Mouse (Mus musculus): ENCODE results near the gene Vmp1. TPM values are rescaled to one million over a fixed set of nuclear protein-coding genes. Genes with fewer than 3 reads are reported as not detected.

The Vmp1 gene
- polyA plus RNA-seq, 1 experiment from 2014 or later = 97.9 TPM

- Histone ChIP-seq H3K27me3 (ENCODE audit: low read depth, poor library complexity, severe bottlenecking) (no peaks in the 10 kb centered on the region), H3K4me1 (no peaks in the 10 kb centered on the region), H3K9me3 (replicated peaks) (no peaks in the 10 kb centered on the region), H3K36me3 (peaks cover 20% of the 10 kb centered on the region), H3K4me3 (no peak overlapping the region), H3K27ac (no peak overlapping the region)
- no peak for DNase-seq (ENCODE audit: low spot score)
- WGBS = 64% methylated on average over 3 of the region's 3 CpGs
These were observed 81.5 kb downstream of the Vmp1 start for GRCm38 (mm10) chr11:86602116-86602515.

GRCm38 (mm10) chr11:86600209-86600557 lies 83.5 kb downstream of the Vmp1 start:
- Histone ChIP-seq H3K9me3 (replicated peaks) (no peaks in the 10 kb centered on the region), H3K4me3 (no peak overlapping the region), H3K4me1 (no peaks in the 10 kb centered on the region), H3K27ac (no peak overlapping the region), H3K27me3 (ENCODE audit: low read depth, poor library complexity, severe bottlenecking) (no peaks in the 10 kb centered on the region), H3K36me3 (peaks cover 7% of the 10 kb centered on the region; the same call in 1 of the 2 replicates)
- 83% methylated on average over 7 of the region's 7 CpGs for WGBS
- no peak for DNase-seq (ENCODE audit: low spot score)

GRCm38 (mm10) chr11:86599378-86600208 lies 84.0 kb downstream of the Vmp1 start:
- Histone ChIP-seq H3K4me1 (no peaks in the 10 kb centered on the region), H3K27me3 (ENCODE audit: low read depth, poor library complexity, severe bottlenecking) (no peaks in the 10 kb centered on the region), H3K36me3 (peaks cover 7% of the 10 kb centered on the region; the same call in 1 of the 2 replicates), H3K9me3 (replicated peaks) (no peaks in the 10 kb centered on the region), H3K4me3 (no peak overlapping the region), H3K27ac (no peak overlapping the region)
- WGBS = 79% methylated on average over 4 of the region's 4 CpGs
- DNase-seq (ENCODE audit: low spot score) = no peak

GRCm38 (mm10) chr11:86598572-86598971 lies 85.1 kb downstream of the Vmp1 start:
- no peaks in the 10 kb centered on the region for H3K9me3 ChIP-seq (replicated peaks)
- DNase-seq (ENCODE audit: low spot score) = no peak
- H3K36me3 ChIP-seq = peaks cover 7% of the 10 kb centered on the region; the same call in 1 of the 2 replicates
- 85% methylated on average over 1 of the region's 1 CpGs for WGBS
- no peaks in the 10 kb centered on the region for H3K4me1 ChIP-seq
- no peak overlapping the region for H3K4me3 ChIP-seq
- no peak overlapping the region for H3K27ac ChIP-seq
- no peaks in the 10 kb centered on the region for H3K27me3 ChIP-seq (ENCODE audit: low read depth, poor library complexity, severe bottlenecking)

GRCm38 (mm10) chr11:86598154-86598553 lies 85.5 kb downstream of the Vmp1 start:
- no peak overlapping the region for H3K27ac ChIP-seq
- 90% methylated on average over 5 of the region's 5 CpGs for WGBS
- H3K27me3 ChIP-seq (ENCODE audit: low read depth, poor library complexity, severe bottlenecking) = no peaks in the 10 kb centered on the region
- H3K4me1 ChIP-seq = peaks cover 2% of the 10 kb centered on the region; the same call in 1 of the 2 replicates
- H3K4me3 ChIP-seq = no peak overlapping the region
- H3K36me3 ChIP-seq = peaks cover 7% of the 10 kb centered on the region; the same call in 1 of the 2 replicates
- H3K9me3 ChIP-seq (replicated peaks) = no peaks in the 10 kb centered on the region
- DNase-seq (ENCODE audit: low spot score) = no peak

- WGBS = 94% methylated on average over 3 of the region's 3 CpGs
- no peaks in the 10 kb centered on the region for H3K9me3 ChIP-seq (replicated peaks)
- DNase-seq (ENCODE audit: low spot score) = no peak
These were observed 86.7 kb downstream of the Vmp1 start for GRCm38 (mm10) chr11:86596976-86597375.

GRCm38 (mm10) chr11:86596187-86596960 lies 87.3 kb downstream of the Vmp1 start:
- Histone ChIP-seq H3K4me1 (peaks cover 5% of the 10 kb centered on the region; the same call in 1 of the 2 replicates), H3K27me3 (ENCODE audit: low read depth, poor library complexity, severe bottlenecking) (no peaks in the 10 kb centered on the region), H3K27ac (no peak overlapping the region), H3K9me3 (replicated peaks) (no peaks in the 10 kb centered on the region), H3K4me3 (no peak overlapping the region), H3K36me3 (peaks cover 8% of the 10 kb centered on the region)
- DNase-seq (ENCODE audit: low spot score) = no peak
- WGBS = 86% methylated on average over 7 of the region's 7 CpGs

More at GRCm38 (mm10) chr11:86596976-86597375, 86.7 kb downstream of the Vmp1 start:
- no peak overlapping the region for H3K27ac ChIP-seq
- peaks cover 5% of the 10 kb centered on the region; the same call in 1 of the 2 replicates for H3K4me1 ChIP-seq
- H3K36me3 ChIP-seq = peaks cover 6% of the 10 kb centered on the region
- no peak overlapping the region for H3K4me3 ChIP-seq
- no peaks in the 10 kb centered on the region for H3K27me3 ChIP-seq (ENCODE audit: low read depth, poor library complexity, severe bottlenecking)

GRCm38 (mm10) chr11:86595366-86595765 lies 88.3 kb downstream of the Vmp1 start:
- Histone ChIP-seq H3K36me3 (peaks cover 8% of the 10 kb centered on the region), H3K9me3 (replicated peaks) (no peaks in the 10 kb centered on the region), H3K27ac (no peak overlapping the region), H3K4me1 (peaks cover 5% of the 10 kb centered on the region; the same call in 1 of the 2 replicates), H3K27me3 (ENCODE audit: low read depth, poor library complexity, severe bottlenecking) (no peaks in the 10 kb centered on the region), H3K4me3 (no peak overlapping the region)
- no peak for DNase-seq (ENCODE audit: low spot score)
- WGBS = 94% methylated on average over 6 of the region's 6 CpGs

- Histone ChIP-seq H3K4me3 (no peak overlapping the region), H3K4me1 (peaks cover 5% of the 10 kb centered on the region; the same call in 1 of the 2 replicates), H3K27me3 (ENCODE audit: low read depth, poor library complexity, severe bottlenecking) (no peaks in the 10 kb centered on the region), H3K36me3 (peaks cover 4% of the 10 kb centered on the region; the same call in 1 of the 2 replicates), H3K27ac (no peak overlapping the region), H3K9me3 (replicated peaks) (no peaks in the 10 kb centered on the region)
- DNase-seq (ENCODE audit: low spot score) = no peak
- WGBS = 84% methylated on average over 6 of the region's 6 CpGs
These were observed 89.3 kb downstream of the Vmp1 start for GRCm38 (mm10) chr11:86594188-86594876.

- Histone ChIP-seq H3K4me1 (peaks cover 5% of the 10 kb centered on the region; the same call in 1 of the 2 replicates), H3K27ac (no peak overlapping the region), H3K27me3 (ENCODE audit: low read depth, poor library complexity, severe bottlenecking) (no peaks in the 10 kb centered on the region), H3K9me3 (replicated peaks) (no peaks in the 10 kb centered on the region), H3K36me3 (peaks cover 4% of the 10 kb centered on the region; the same call in 1 of the 2 replicates), H3K4me3 (no peak overlapping the region)
- WGBS = 92% methylated on average over 5 of the region's 5 CpGs
- DNase-seq (ENCODE audit: low spot score) = no peak
These were observed 90.2 kb downstream of the Vmp1 start for GRCm38 (mm10) chr11:86593443-86593842.

GRCm38 (mm10) chr11:86592993-86593392 lies 90.6 kb downstream of the Vmp1 start:
- Histone ChIP-seq H3K36me3 (peaks cover 4% of the 10 kb centered on the region; the same call in 1 of the 2 replicates), H3K9me3 (replicated peaks) (no peaks in the 10 kb centered on the region), H3K4me1 (peaks cover 7% of the 10 kb centered on the region), H3K4me3 (no peak overlapping the region), H3K27me3 (ENCODE audit: low read depth, poor library complexity, severe bottlenecking) (no peaks in the 10 kb centered on the region), H3K27ac (no peak overlapping the region)
- 42% methylated on average over 3 of the region's 3 CpGs for WGBS
- no peak for DNase-seq (ENCODE audit: low spot score)

GRCm38 (mm10) chr11:86591931-86592616 lies 91.6 kb downstream of the Vmp1 start:
- no peak for DNase-seq (ENCODE audit: low spot score)
- Histone ChIP-seq H3K27me3 (ENCODE audit: low read depth, poor library complexity, severe bottlenecking) (no peaks in the 10 kb centered on the region), H3K27ac (no peak overlapping the region), H3K4me1 (peaks cover 16% of the 10 kb centered on the region), H3K9me3 (replicated peaks) (no peaks in the 10 kb centered on the region), H3K36me3 (peaks cover 4% of the 10 kb centered on the region; the same call in 1 of the 2 replicates), H3K4me3 (no peak overlapping the region)
- WGBS = 88% methylated on average over 2 of the region's 2 CpGs

Measured in limb, embryonic 10.5 days (tissue).